Mouse (Mus musculus) forebrain, embryonic 11.5 days (tissue): ENCODE data around the gene Gpx8. TPM values are rescaled to one million over a fixed set of nuclear protein-coding genes. Genes with fewer than 3 reads are reported as not detected.

ENCODE experiments used
- ATAC-seq: fragments of 200-750 bp; cut with Nextera tagmentation; replicated peaks from 2 replicates; pipeline ENCODE4 v1.8.0; 2017; ENCODE audit warnings: moderate TSS enrichment; ENCODE audit not compliant: low FRiP score
- DNase-seq: peaks from one replicate; pipeline ENCODE4 v3.0.0-alpha.2; 2017; ENCODE audit warnings: low spot score
- H3K27ac ChIP-seq: fragments of 300-500 bp; sonication (generic); 2 replicates; pipeline ENCODE4 v1.5.1; 2014; ENCODE audit warnings: low read depth, low read length
- H3K27me3 ChIP-seq: fragments of 300-500 bp; sonication (generic); 2 replicates; pipeline ENCODE4 v1.6.1; 2014; ENCODE audit warnings: mild to moderate bottlenecking, low read length, mixed read lengths; ENCODE audit not compliant: control insufficient read depth, insufficient read depth
- H3K36me3 ChIP-seq: fragments of 300-500 bp; sonication (generic); 2 replicates; pipeline ENCODE4 v1.6.1; 2014; ENCODE audit warnings: mild to moderate bottlenecking, low read length, moderate library complexity, mixed read lengths; ENCODE audit not compliant: control insufficient read depth, insufficient read depth
- H3K4me1 ChIP-seq: fragments of 300-500 bp; sonication (generic); replicated peaks from 2 replicates; pipeline ENCODE4 v1.6.1; 2014; ENCODE audit warnings: low read length, mixed read lengths; ENCODE audit not compliant: control insufficient read depth, insufficient read depth
- H3K4me2 ChIP-seq: fragments of 300-500 bp; sonication (generic); 2 replicates; pipeline ENCODE4 v1.6.1; 2014; ENCODE audit warnings: low read depth, mild to moderate bottlenecking, low read length, moderate library complexity, mixed read lengths; ENCODE audit not compliant: severe bottlenecking
- H3K4me3 ChIP-seq: fragments of 300-500 bp; sonication (generic); 2 replicates; pipeline ENCODE4 v1.5.1; 2014; ENCODE audit warnings: low read depth, low read length
- H3K9ac ChIP-seq: fragments of 300-500 bp; sonication (generic); 2 replicates; pipeline ENCODE4 v1.6.1; 2014; ENCODE audit warnings: low read length
- H3K9me3 ChIP-seq: fragments of 300-500 bp; sonication (generic); 2 replicates; pipeline ENCODE4 v1.6.1; 2016; ENCODE audit warnings: low read length, mixed read lengths; ENCODE audit not compliant: control insufficient read depth
- WGBS: fragments of 180-500 bp; shearing (Covaris S2); extraction: QIAGEN DNeasy Blood & Tissue Kit; methylation state at CpG from one replicate; pipeline ENCODE4 v1.1.7; 2014; 5-methylcytosine and 5-hydroxymethylcytosine counted together
- polyA plus RNA-seq: library from polyadenylated mRNA; unstranded; fragments of >200 nt; fragmentation: Nextera tagmentation; extraction: Ambion mirVana; gene quantifications from 2 replicates; pipeline ENCODE4 v1.2.1, GENCODE M21; 2014

Gene Gpx8
- polyA plus RNA-seq, 1 experiment from 2014 or later: 92.9 TPM

- Histone ChIP-seq H3K4me2 (no peak overlapping the region), H3K27ac (no peak overlapping the region), H3K27me3 (no peaks in the 10 kb centered on the region), H3K9ac (no peak overlapping the region), H3K36me3 (no peaks in the 10 kb centered on the region), H3K4me1 (no peaks in the 10 kb centered on the region), H3K9me3 (no peaks in the 10 kb centered on the region), H3K4me3 (no peak overlapping the region)
- WGBS: 93% methylated on average over 6 of the region's 6 CpGs
- ATAC-seq: no peak
- DNase-seq: no peak
Measured at GRCm38 (mm10) chr13:113061746-113062145, 15.5 kb upstream of the Gpx8 start.

- no peak overlapping the region for H3K27ac ChIP-seq
- H3K36me3 ChIP-seq: no peaks in the 10 kb centered on the region
- H3K4me1 ChIP-seq: no peaks in the 10 kb centered on the region
- ATAC-seq (no peak), DNase-seq (peak; percentile 57)
- H3K9me3 ChIP-seq: no peaks in the 10 kb centered on the region
- 57% methylated on average over 8 of the region's 8 CpGs for WGBS
- no peak overlapping the region for H3K4me3 ChIP-seq
- no peak overlapping the region for H3K9ac ChIP-seq
- H3K4me2 ChIP-seq: no peak overlapping the region
- H3K27me3 ChIP-seq: no peaks in the 10 kb centered on the region
Measured at GRCm38 (mm10) chr13:113055826-113056225, 9.6 kb upstream of the Gpx8 start.

- Histone ChIP-seq H3K27me3 (no peaks in the 10 kb centered on the region), H3K36me3 (no peaks in the 10 kb centered on the region), H3K9me3 (no peaks in the 10 kb centered on the region), H3K4me1 (no peaks in the 10 kb centered on the region), H3K27ac (no peak overlapping the region), H3K9ac (no peak overlapping the region), H3K4me2 (no peak overlapping the region), H3K4me3 (no peak overlapping the region)
- no peak for DNase-seq
- ATAC-seq: no peak
- WGBS: 93% methylated on average over 8 of the region's 8 CpGs
Measured at GRCm38 (mm10) chr13:113054230-113054629, 8.0 kb upstream of the Gpx8 start.

- Histone ChIP-seq H3K36me3 (no peaks in the 10 kb centered on the region), H3K4me2 (no peak overlapping the region), H3K9ac (no peak overlapping the region), H3K4me1 (peaks cover 4% of the 10 kb centered on the region; the same call in 1 of the 2 replicates), H3K27me3 (no peaks in the 10 kb centered on the region), H3K9me3 (no peaks in the 10 kb centered on the region), H3K27ac (no peak overlapping the region), H3K4me3 (no peak overlapping the region)
- 81% methylated on average over 3 of the region's 3 CpGs for WGBS
- DNase-seq (no peak), ATAC-seq (no peak)
Measured at GRCm38 (mm10) chr13:113047647-113048046, 1.4 kb upstream of the Gpx8 start.

GRCm38 (mm10) chr13:113047018-113047417, 808 bp upstream of the Gpx8 start:
- Histone ChIP-seq H3K9me3 (no peaks in the 10 kb centered on the region), H3K4me1 (peaks cover 4% of the 10 kb centered on the region; the same call in 1 of the 2 replicates), H3K4me2 (no peak overlapping the region), H3K27me3 (no peaks in the 10 kb centered on the region), H3K27ac (no peak overlapping the region), H3K36me3 (no peaks in the 10 kb centered on the region), H3K9ac (no peak overlapping the region), H3K4me3 (no peak overlapping the region)
- ATAC-seq (peak; percentile 51), DNase-seq (no peak)

GRCm38 (mm10) chr13:113045458-113046110, 626 bp downstream of the Gpx8 start:
- Histone ChIP-seq H3K4me2 (peak overlapping the region; percentile 45), H3K9ac (peak overlapping the region; percentile 53), H3K27ac (no peak overlapping the region), H3K36me3 (no peaks in the 10 kb centered on the region), H3K4me3 (peak overlapping the region; percentile 42), H3K27me3 (no peaks in the 10 kb centered on the region), H3K9me3 (no peaks in the 10 kb centered on the region), H3K4me1 (peaks cover 4% of the 10 kb centered on the region; the same call in 1 of the 2 replicates)
- WGBS: 29% methylated on average over 18 of the region's 18 CpGs
- DNase-seq (no peak), ATAC-seq (no peak)

GRCm38 (mm10) chr13:113044876-113045275, 1.3 kb downstream of the Gpx8 start:
- H3K4me1 ChIP-seq: peaks cover 4% of the 10 kb centered on the region; the same call in 1 of the 2 replicates
- no peak for DNase-seq
- no peaks in the 10 kb centered on the region for H3K36me3 ChIP-seq
- no peaks in the 10 kb centered on the region for H3K9me3 ChIP-seq
- 79% methylated on average over 3 of the region's 3 CpGs for whole genome bisulfite sequencing
- H3K27me3 ChIP-seq: no peaks in the 10 kb centered on the region
- peak overlapping the region; percentile 45 for H3K4me2 ChIP-seq
- H3K9ac ChIP-seq: peak overlapping the region; percentile 16; the same call in 1 of the 2 replicates
- no peak overlapping the region for H3K27ac ChIP-seq
- ATAC-seq: no peak
- H3K4me3 ChIP-seq: peak overlapping the region; percentile 42; the same call in 1 of the 2 replicates

GRCm38 (mm10) chr13:113035852-113036251, 10.4 kb downstream of the Gpx8 start:
- Histone ChIP-seq H3K4me1 (no peaks in the 10 kb centered on the region; the same call in 1 of the 2 replicates), H3K4me3 (peak overlapping the region; percentile 48), H3K4me2 (peak overlapping the region; percentile 90), H3K27ac (no peak overlapping the region), H3K9ac (0 out of 2 replicates have a peak overlapping the region, but pooled peaks have one; percentile 41), H3K9me3 (no peaks in the 10 kb centered on the region), H3K36me3 (no peaks in the 10 kb centered on the region), H3K27me3 (peaks cover 30% of the 10 kb centered on the region)
- DNase-seq (peak; percentile 78), ATAC-seq (peak; percentile 77)
- WGBS: under 1% methylated on average over 4 of the region's 4 CpGs

GRCm38 (mm10) chr13:113034950-113035421, 11.2 kb downstream of the Gpx8 start, which contains the start of gene Cdc20b:
Gene Cdc20b (plus strand): TSS chr13:113035111.
- Histone ChIP-seq H3K9ac (peak within 1 kb of the TSS; percentile 41), H3K36me3 (no peaks in the 10 kb centered on the region), H3K27ac (no peak within 1 kb of the TSS), H3K27me3 (peaks cover 33% of the 10 kb centered on the region), H3K4me1 (no peaks in the 10 kb centered on the region; the same call in 1 of the 2 replicates), H3K9me3 (no peaks in the 10 kb centered on the region), H3K4me3 (peak within 1 kb of the TSS; percentile 48), H3K4me2 (peak within 1 kb of the TSS; percentile 90)
- under 1% methylated on average over 46 of the region's 46 CpGs for WGBS
- ATAC-seq (0 out of 2 replicates have a peak, but pooled peaks have one; percentile 23), DNase-seq (peak; percentile 76)
